Mouse (Mus musculus) natural killer cell, adult 2 months (primary cell): ENCODE data around the gene Enpp1.
"Not testable (repeated sequence)": the region's sequence is repeated elsewhere in the genome, so short reads cannot be mapped to it uniquely, and the experiment has no call there.

Experiments
- DNase-seq, 2 experiments: peaks; one replicate each; pipeline ENCODE4 v3.0.0; 2022; ENCODE audit warnings: low spot score in 2 of 2

Gene Enpp1

GRCm38 (mm10) chr10:24636986-24637385, 75.0 kb downstream of the Enpp1 start:
- DNase-seq: no peak

- peak; percentile 28 to 30 for DNase-seq
Observed at GRCm38 (mm10) chr10:24635884-24636283, 76.1 kb downstream of the Enpp1 start.

- DNase-seq: peak; percentile 16 to 18
Observed at GRCm38 (mm10) chr10:24635331-24635815, 76.6 kb downstream of the Enpp1 start.

GRCm38 (mm10) chr10:24634288-24634687, 77.7 kb downstream of the Enpp1 start:
- DNase-seq: no peak

- DNase-seq: no peak
Observed at GRCm38 (mm10) chr10:24631122-24631521, 80.8 kb downstream of the Enpp1 start.

- peak; percentile 44 to 61 for DNase-seq
Observed at GRCm38 (mm10) chr10:24630469-24631081, 81.4 kb downstream of the Enpp1 start.

GRCm38 (mm10) chr10:24629086-24629720, 82.8 kb downstream of the Enpp1 start:
- no peak for DNase-seq

GRCm38 (mm10) chr10:24628466-24628865, 83.5 kb downstream of the Enpp1 start:
- DNase-seq: no peak

- DNase-seq: no peak
Observed at GRCm38 (mm10) chr10:24627262-24627661, 84.7 kb downstream of the Enpp1 start.

GRCm38 (mm10) chr10:24625060-24625701, 86.8 kb downstream of the Enpp1 start:
- peak; percentile 64 to 80 for DNase-seq

GRCm38 (mm10) chr10:24622586-24622985, 89.4 kb downstream of the Enpp1 start:
- DNase-seq: peak; percentile 77 to 84

- DNase-seq: peak; percentile 29 to 60
Observed at GRCm38 (mm10) chr10:24621572-24621971, 90.4 kb downstream of the Enpp1 start.

- not testable (repeated sequence) for DNase-seq
Observed at GRCm38 (mm10) chr10:24616572-24616971, 95.4 kb downstream of the Enpp1 start.

GRCm38 (mm10) chr10:24615799-24616198, 96.2 kb downstream of the Enpp1 start:
- no peak for DNase-seq

GRCm38 (mm10) chr10:24614726-24615125, 97.2 kb downstream of the Enpp1 start:
- DNase-seq: no peak

GRCm38 (mm10) chr10:24609766-24610165, 102.2 kb downstream of the Enpp1 start:
- no peak for DNase-seq

GRCm38 (mm10) chr10:24609146-24609545, 102.8 kb downstream of the Enpp1 start:
- DNase-seq: no peak

GRCm38 (mm10) chr10:24603727-24604126, 108.2 kb downstream of the Enpp1 start:
- DNase-seq: no peak

- DNase-seq: no peak
Observed at GRCm38 (mm10) chr10:24603035-24603434, 108.9 kb downstream of the Enpp1 start.

GRCm38 (mm10) chr10:24599802-24600201, 112.2 kb downstream of the Enpp1 start:
- no peak for DNase-seq

GRCm38 (mm10) chr10:24598693-24599092, 113.3 kb downstream of the Enpp1 start:
- no peak for DNase-seq

- no peak for DNase-seq
Observed at GRCm38 (mm10) chr10:24597789-24598188, 114.2 kb downstream of the Enpp1 start.

- no peak for DNase-seq
Observed at GRCm38 (mm10) chr10:24596869-24597339, 115.1 kb downstream of the Enpp1 start.
